Mouse (Mus musculus) T-helper 17 cell (primary cell): ENCODE data around the gene Cd274.

Experiments used
- in situ Hi-C, 2 experiments: fragments of 300-600 bp; cut with MboI, MseI; formaldehyde crosslinking; loops; 1 replicate in 1 of 2; 2 replicates in 1 of 2; pipeline ENCODE4 v1.15.1; 2025; ENCODE audit warnings: high pct_unique_total_duplicates in 2 of 2

Gene Cd274

GRCm38 (mm10) chr19:29363557-29363956, 3.7 kb upstream of the Cd274 start:
- in situ Hi-C loops, result no loop called here

- in situ Hi-C loops, result no loop called here
These were observed 3.2 kb upstream of the Cd274 start for GRCm38 (mm10) chr19:29364076-29364475.

- in situ Hi-C loops, result no loop called here
These were observed 2.1 kb upstream of the Cd274 start for GRCm38 (mm10) chr19:29365105-29365504.

- in situ Hi-C loops, result no loop called here
These were observed 858 bp upstream of the Cd274 start for GRCm38 (mm10) chr19:29366226-29366968.

GRCm38 (mm10) chr19:29368041-29368440, 786 bp downstream of the Cd274 start:
- in situ Hi-C loops, result no loop called here

- in situ Hi-C loops, result no loop called here
These were observed 1.5 kb downstream of the Cd274 start for GRCm38 (mm10) chr19:29368671-29369309.

- in situ Hi-C loops, result no loop called here
These were observed 2.9 kb downstream of the Cd274 start for GRCm38 (mm10) chr19:29370112-29370511.

GRCm38 (mm10) chr19:29370545-29371283, 3.5 kb downstream of the Cd274 start:
- in situ Hi-C loops, result no loop called here

GRCm38 (mm10) chr19:29371284-29372081, 4.2 kb downstream of the Cd274 start:
- in situ Hi-C loops, result no loop called here

GRCm38 (mm10) chr19:29372138-29372537, 4.9 kb downstream of the Cd274 start:
- in situ Hi-C loops, result no loop called here

- in situ Hi-C loops, result no loop called here
These were observed 5.4 kb downstream of the Cd274 start for GRCm38 (mm10) chr19:29372621-29373020.

- in situ Hi-C loops, result no loop called here
These were observed 6.2 kb downstream of the Cd274 start for GRCm38 (mm10) chr19:29373438-29373837.

- in situ Hi-C loops, result no loop called here
These were observed 7.7 kb downstream of the Cd274 start for GRCm38 (mm10) chr19:29374947-29375346.

- in situ Hi-C loops, result no loop called here
These were observed 9.1 kb downstream of the Cd274 start for GRCm38 (mm10) chr19:29376382-29376781.

GRCm38 (mm10) chr19:29379839-29380603, 12.8 kb downstream of the Cd274 start:
- in situ Hi-C loops, result no loop called here

GRCm38 (mm10) chr19:29383368-29383767, 16.1 kb downstream of the Cd274 start:
- in situ Hi-C loops, result no loop called here

GRCm38 (mm10) chr19:29384412-29384811, 17.2 kb downstream of the Cd274 start:
- in situ Hi-C loops, result no loop called here

- in situ Hi-C loops, result no loop called here
These were observed 17.7 kb downstream of the Cd274 start for GRCm38 (mm10) chr19:29384994-29385393.

GRCm38 (mm10) chr19:29385822-29386221, 18.6 kb downstream of the Cd274 start:
- in situ Hi-C loops, result no loop called here

GRCm38 (mm10) chr19:29388818-29389217, 21.6 kb downstream of the Cd274 start:
- in situ Hi-C loops, result no loop called here

- in situ Hi-C loops, result loop anchor here in 1 of 2 experiments (5.0 kb wide), 1 partner anchor 57 kb away; no protein-coding TSS in a partner anchor
These were observed 23.2 kb downstream of the Cd274 start for GRCm38 (mm10) chr19:29390483-29390882.
